Mouse (Mus musculus) central nervous system, embryonic 11.5 days (tissue): ENCODE data around the gene Cck. TPM values are rescaled to one million over a fixed set of nuclear protein-coding genes. Genes with fewer than 3 reads are reported as not detected.

Source experiments
- polyA plus RNA-seq: library from polyadenylated mRNA; depleted of rRNA; stranded (reverse); fragments of >200 nt; gene quantifications from 2 replicates; pipeline ENCODE4 v1.2.3, GENCODE M21; 2012; rRNA removed

The Cck gene
- polyA plus RNA-seq, result 4.0 and 8.1 TPM in 2 replicates

GRCm38 (mm10) chr9:121495529-121495928 lies at the start of gene Cck:
Gene Cck (minus strand): TSS chr9:121495694.

Other genes with a start within 250 kb of the Cck start
- gene Ulk4, start 218.5 kb downstream of the Cck start, polyA plus RNA-seq, result 5.0 and 5.4 TPM in 2 replicates
- 29.0 and 34.8 TPM in 2 replicates for gene Trak1, start 198.2 kb downstream of the Cck start, polyA plus RNA-seq
- gene Lyzl4, start 146.4 kb upstream of the Cck start, polyA plus RNA-seq, result not detected in 2 replicates
- 0.27 and 0.32 TPM in 2 replicates for gene Vipr1, start 147.0 kb upstream of the Cck start, polyA plus RNA-seq
- gene Sec22c, start 209.8 kb upstream of the Cck start, polyA plus RNA-seq, result 13.2 and 14.1 TPM in 2 replicates
- gene Ss18l2, start 214.6 kb upstream of the Cck start, polyA plus RNA-seq, result 35.0 and 65.5 TPM in 2 replicates
- gene Nktr, start 223.5 kb upstream of the Cck start, polyA plus RNA-seq, result 117 and 173 TPM in 2 replicates